Mouse (Mus musculus) kidney, postnatal 4 days (tissue): ENCODE data around the gene Sys1.

Source experiments
- DNase-seq, 2 experiments: peaks; one replicate each; pipeline ENCODE4 v3.0.0; 2021; ENCODE audit warnings: mixed read lengths in 2 of 2

Gene Sys1

GRCm38 (mm10) chr2:164456864-164457300, at the start of gene Sys1:
Gene Sys1, plus strand, starts transcription at chr2:164456964.
- peak; percentile 41 to 56 for DNase-seq

GRCm38 (mm10) chr2:164407708-164408107, 49.1 kb upstream of the Sys1 start:
- DNase-seq = peak; percentile 84 to 87

GRCm38 (mm10) chr2:164414167-164414566, 42.6 kb upstream of the Sys1 start:
- no peak for DNase-seq

GRCm38 (mm10) chr2:164414581-164414980, 42.2 kb upstream of the Sys1 start:
- DNase-seq = no peak

- peak; percentile 58 to 60 for DNase-seq
Observed at GRCm38 (mm10) chr2:164417198-164417597, 39.6 kb upstream of the Sys1 start.

- peak in 1 of 2 experiments; percentile 70 for DNase-seq
Observed at GRCm38 (mm10) chr2:164418308-164418875, 38.4 kb upstream of the Sys1 start.

- DNase-seq = no peak
Observed at GRCm38 (mm10) chr2:164419489-164419888, 37.3 kb upstream of the Sys1 start.

- DNase-seq = no peak
Observed at GRCm38 (mm10) chr2:164421306-164421705, 35.5 kb upstream of the Sys1 start.

- peak in 1 of 2 experiments; percentile 2 for DNase-seq
Observed at GRCm38 (mm10) chr2:164421979-164422378, 34.8 kb upstream of the Sys1 start.

- peak in 1 of 2 experiments; percentile 6 for DNase-seq
Observed at GRCm38 (mm10) chr2:164422675-164423393, 33.9 kb upstream of the Sys1 start.

- DNase-seq = peak in 1 of 2 experiments; percentile 11
Observed at GRCm38 (mm10) chr2:164423464-164423863, 33.3 kb upstream of the Sys1 start.

- DNase-seq = peak in 1 of 2 experiments; percentile 1
Observed at GRCm38 (mm10) chr2:164424406-164424805, 32.4 kb upstream of the Sys1 start.

- DNase-seq = no peak
Observed at GRCm38 (mm10) chr2:164425401-164425800, 31.4 kb upstream of the Sys1 start.

- peak in 1 of 2 experiments; percentile 60 for DNase-seq
Observed at GRCm38 (mm10) chr2:164426121-164426520, 30.6 kb upstream of the Sys1 start.

GRCm38 (mm10) chr2:164426952-164427351, 29.8 kb upstream of the Sys1 start:
- DNase-seq = no peak

- no peak for DNase-seq
Observed at GRCm38 (mm10) chr2:164428451-164428850, 28.3 kb upstream of the Sys1 start.

GRCm38 (mm10) chr2:164429881-164430615, 26.7 kb upstream of the Sys1 start:
- no peak for DNase-seq

GRCm38 (mm10) chr2:164430697-164431096, 26.1 kb upstream of the Sys1 start:
- peak; percentile 63 to 77 for DNase-seq

GRCm38 (mm10) chr2:164431676-164432465, 24.9 kb upstream of the Sys1 start:
- peak in 1 of 2 experiments; percentile 39 for DNase-seq

- DNase-seq = peak; percentile 65 to 83
Observed at GRCm38 (mm10) chr2:164432541-164433191, 24.1 kb upstream of the Sys1 start.

GRCm38 (mm10) chr2:164433278-164433895, 23.4 kb upstream of the Sys1 start:
- peak in 1 of 2 experiments; percentile 28 for DNase-seq

GRCm38 (mm10) chr2:164434681-164435080, 22.1 kb upstream of the Sys1 start:
- DNase-seq = no peak
